Mouse (Mus musculus) limb, embryonic 15.5 days (tissue): ENCODE measurements around the gene Agpat1. TPM values are rescaled to one million over a fixed set of nuclear protein-coding genes. Genes with fewer than 3 reads are reported as not detected.
A peak's percentile ranks its signal among the peaks of the same experiment; 100 is the strongest.

Experiments
- ATAC-seq: fragments of 200-750 bp; cut with Nextera tagmentation; 2 replicates; pipeline ENCODE4 v1.8.0; 2017; ENCODE audit warnings: low read depth, moderate TSS enrichment; ENCODE audit not compliant: insufficient number of reproducible peaks, low FRiP score, low TSS enrichment
- H3K27ac ChIP-seq: fragments of 300-500 bp; sonication (generic); 2 replicates; pipeline ENCODE4 v1.5.1; 2015; ENCODE audit warnings: moderate library complexity, mild to moderate bottlenecking, inconsistent platforms
- H3K27me3 ChIP-seq: fragments of 300-500 bp; sonication (generic); 2 replicates; pipeline ENCODE4 v1.6.1; 2015; ENCODE audit warnings: inconsistent platforms
- H3K36me3 ChIP-seq: fragments of 300-500 bp; sonication (generic); 2 replicates; pipeline ENCODE4 v1.6.1; 2015; ENCODE audit warnings: inconsistent platforms
- H3K4me1 ChIP-seq: fragments of 300-500 bp; sonication (generic); 2 replicates; pipeline ENCODE4 v1.6.1; 2015; ENCODE audit warnings: inconsistent platforms
- H3K4me2 ChIP-seq: fragments of 300-500 bp; sonication (generic); 2 replicates; pipeline ENCODE4 v1.6.1; 2015; ENCODE audit warnings: mild to moderate bottlenecking, inconsistent platforms
- H3K4me3 ChIP-seq: fragments of 300-500 bp; sonication (generic); 2 replicates; pipeline ENCODE4 v1.5.1; 2015; ENCODE audit warnings: mild to moderate bottlenecking, inconsistent platforms
- H3K9ac ChIP-seq: fragments of 300-500 bp; sonication (generic); 2 replicates; pipeline ENCODE4 v1.6.1; 2015; ENCODE audit warnings: inconsistent platforms
- H3K9me3 ChIP-seq: fragments of 300-500 bp; sonication (generic); 2 replicates; pipeline ENCODE4 v1.6.1; 2016; ENCODE audit warnings: inconsistent platforms
- WGBS: fragments of 180-500 bp; shearing (Covaris S2); methylation state at CpG from one replicate; pipeline ENCODE4 v1.1.7; 2015; 5-methylcytosine and 5-hydroxymethylcytosine counted together
- polyA plus RNA-seq: library from polyadenylated mRNA; unstranded; fragments of >200 nt; fragmentation: Nextera tagmentation; extraction: Ambion mirVana; gene quantifications from 2 replicates; pipeline ENCODE4 v1.2.1, GENCODE M21; 2015

Agpat1 gene
- polyA plus RNA-seq, 1 experiment from 2014 or later, result 45.8 TPM

GRCm38 (mm10) chr17:34567311-34567710 is 36.8 kb upstream of the Agpat1 start:
- H3K27me3 ChIP-seq, result 0 out of 2 replicates have a peak, but pooled peaks cover 20% of the 10 kb centered on the region

GRCm38 (mm10) chr17:34568421-34568820 is 35.6 kb upstream of the Agpat1 start:
- H3K4me3 ChIP-seq, result no peak overlapping the region
- H3K36me3 ChIP-seq, result no peaks in the 10 kb centered on the region
- 77% methylated on average over 13 of the region's 13 CpGs for WGBS
- no peak overlapping the region for H3K27ac ChIP-seq
- no peak overlapping the region for H3K9ac ChIP-seq
- 0 out of 2 replicates have a peak, but pooled peaks cover 20% of the 10 kb centered on the region for H3K27me3 ChIP-seq
- H3K4me2 ChIP-seq, result no peak overlapping the region
- no peaks in the 10 kb centered on the region for H3K9me3 ChIP-seq
- ATAC-seq, result no peak
- peaks cover 13% of the 10 kb centered on the region for H3K4me1 ChIP-seq

More at GRCm38 (mm10) chr17:34567311-34567710, 36.8 kb upstream of the Agpat1 start:
- Histone ChIP-seq H3K36me3 (no peaks in the 10 kb centered on the region), H3K9ac (no peak overlapping the region), H3K27ac (no peak overlapping the region), H3K4me3 (no peak overlapping the region), H3K4me2 (no peak overlapping the region), H3K9me3 (no peaks in the 10 kb centered on the region), H3K4me1 (peaks cover 13% of the 10 kb centered on the region)
- no peak for ATAC-seq
- 56% methylated on average over 9 of the region's 9 CpGs for WGBS

- Histone ChIP-seq H3K4me2 (no peak overlapping the region), H3K36me3 (no peaks in the 10 kb centered on the region), H3K4me1 (peaks cover 2% of the 10 kb centered on the region; the same call in 1 of the 2 replicates), H3K9me3 (no peaks in the 10 kb centered on the region), H3K27me3 (0 out of 2 replicates have a peak, but pooled peaks cover 18% of the 10 kb centered on the region), H3K27ac (no peak overlapping the region), H3K4me3 (no peak overlapping the region), H3K9ac (no peak overlapping the region)
- WGBS, result 70% methylated on average over 4 of the region's 4 CpGs
- ATAC-seq, result no peak
Measured at GRCm38 (mm10) chr17:34569919-34570318, 34.1 kb upstream of the Agpat1 start.

GRCm38 (mm10) chr17:34571875-34572274 is 32.2 kb upstream of the Agpat1 start:
- H3K9ac ChIP-seq, result no peak overlapping the region
- ATAC-seq, result no peak
- H3K4me2 ChIP-seq, result no peak overlapping the region
- 18% methylated on average over 5 of the region's 5 CpGs for WGBS
- peaks cover 6% of the 10 kb centered on the region; the same call in 1 of the 2 replicates for H3K4me1 ChIP-seq
- no peak overlapping the region for H3K27ac ChIP-seq
- H3K27me3 ChIP-seq, result 0 out of 2 replicates have a peak, but pooled peaks cover 14% of the 10 kb centered on the region
- H3K4me3 ChIP-seq, result no peak overlapping the region
- H3K9me3 ChIP-seq, result no peaks in the 10 kb centered on the region
- H3K36me3 ChIP-seq, result no peaks in the 10 kb centered on the region

GRCm38 (mm10) chr17:34572361-34572760 is 31.7 kb upstream of the Agpat1 start:
- Histone ChIP-seq H3K36me3 (no peaks in the 10 kb centered on the region), H3K4me3 (no peak overlapping the region), H3K27ac (no peak overlapping the region), H3K27me3 (0 out of 2 replicates have a peak, but pooled peaks cover 9% of the 10 kb centered on the region), H3K9ac (no peak overlapping the region), H3K4me2 (no peak overlapping the region), H3K4me1 (peaks cover 6% of the 10 kb centered on the region; the same call in 1 of the 2 replicates), H3K9me3 (no peaks in the 10 kb centered on the region)
- ATAC-seq, result no peak
- WGBS, result 13% methylated on average over 15 of the region's 15 CpGs

- ATAC-seq, result no peak
- Histone ChIP-seq H3K36me3 (no peaks in the 10 kb centered on the region), H3K4me1 (peaks cover 6% of the 10 kb centered on the region; the same call in 1 of the 2 replicates), H3K4me3 (no peak overlapping the region), H3K4me2 (no peak overlapping the region), H3K9me3 (no peaks in the 10 kb centered on the region), H3K9ac (no peak overlapping the region), H3K27ac (0 out of 2 replicates have a peak overlapping the region, but pooled peaks have one; percentile 0), H3K27me3 (no peaks in the 10 kb centered on the region)
- 46% methylated on average over 5 of the region's 5 CpGs for WGBS
Measured at GRCm38 (mm10) chr17:34576577-34576976, 27.5 kb upstream of the Agpat1 start.

- Histone ChIP-seq H3K27me3 (no peaks in the 10 kb centered on the region), H3K36me3 (no peaks in the 10 kb centered on the region), H3K4me2 (no peak overlapping the region), H3K27ac (no peak overlapping the region), H3K4me1 (peaks cover 6% of the 10 kb centered on the region; the same call in 1 of the 2 replicates), H3K9ac (no peak overlapping the region), H3K9me3 (no peaks in the 10 kb centered on the region), H3K4me3 (no peak overlapping the region)
- no peak for ATAC-seq
- 89% methylated on average over 3 of the region's 3 CpGs for WGBS
Measured at GRCm38 (mm10) chr17:34578070-34578469, 26.0 kb upstream of the Agpat1 start.

- peaks cover 15% of the 10 kb centered on the region for H3K4me1 ChIP-seq
- H3K9me3 ChIP-seq, result no peaks in the 10 kb centered on the region
- no peak for ATAC-seq
- H3K4me2 ChIP-seq, result no peak overlapping the region
- no peak overlapping the region for H3K27ac ChIP-seq
- WGBS, result 80% methylated on average over 12 of the region's 12 CpGs
- no peaks in the 10 kb centered on the region for H3K36me3 ChIP-seq
- H3K27me3 ChIP-seq, result no peaks in the 10 kb centered on the region
- no peak overlapping the region for H3K9ac ChIP-seq
- H3K4me3 ChIP-seq, result no peak overlapping the region
Measured at GRCm38 (mm10) chr17:34582528-34582927, 21.5 kb upstream of the Agpat1 start.

- no peak overlapping the region for H3K4me2 ChIP-seq
- H3K4me1 ChIP-seq, result peaks cover 21% of the 10 kb centered on the region
- H3K36me3 ChIP-seq, result no peaks in the 10 kb centered on the region
- no peaks in the 10 kb centered on the region for H3K27me3 ChIP-seq
- no peaks in the 10 kb centered on the region for H3K9me3 ChIP-seq
- H3K27ac ChIP-seq, result no peak overlapping the region
- no peak for ATAC-seq
- no peak overlapping the region for H3K9ac ChIP-seq
- H3K4me3 ChIP-seq, result no peak overlapping the region
- WGBS, result 59% methylated on average over 7 of the region's 7 CpGs
Measured at GRCm38 (mm10) chr17:34583397-34583796, 20.7 kb upstream of the Agpat1 start.

- Histone ChIP-seq H3K4me2 (no peak overlapping the region), H3K4me1 (peaks cover 25% of the 10 kb centered on the region), H3K36me3 (no peaks in the 10 kb centered on the region), H3K27me3 (no peaks in the 10 kb centered on the region), H3K4me3 (no peak overlapping the region), H3K9ac (no peak overlapping the region), H3K27ac (no peak overlapping the region), H3K9me3 (no peaks in the 10 kb centered on the region)
- 93% methylated on average over 8 of the region's 8 CpGs for WGBS
- no peak for ATAC-seq
Measured at GRCm38 (mm10) chr17:34583819-34584218, 20.2 kb upstream of the Agpat1 start.

GRCm38 (mm10) chr17:34585121-34585520 is 18.9 kb upstream of the Agpat1 start:
- Histone ChIP-seq H3K27me3 (no peaks in the 10 kb centered on the region), H3K9ac (no peak overlapping the region), H3K36me3 (no peaks in the 10 kb centered on the region), H3K4me3 (no peak overlapping the region), H3K4me2 (no peak overlapping the region), H3K4me1 (peaks cover 38% of the 10 kb centered on the region), H3K9me3 (no peaks in the 10 kb centered on the region), H3K27ac (no peak overlapping the region)
- no peak for ATAC-seq
- WGBS, result 87% methylated on average over 8 of the region's 8 CpGs

- WGBS, result 27% methylated on average over 32 of the region's 32 CpGs
- no peaks in the 10 kb centered on the region for H3K36me3 ChIP-seq
- no peaks in the 10 kb centered on the region for H3K27me3 ChIP-seq
- no peaks in the 10 kb centered on the region for H3K9me3 ChIP-seq
- H3K4me3 ChIP-seq, result peak overlapping the region; percentile 86
- peaks cover 47% of the 10 kb centered on the region for H3K4me1 ChIP-seq
- H3K27ac ChIP-seq, result peak overlapping the region; percentile 98
- H3K4me2 ChIP-seq, result peak overlapping the region; percentile 93
- ATAC-seq, result no peak
- peak overlapping the region; percentile 71 for H3K9ac ChIP-seq
Measured at GRCm38 (mm10) chr17:34585877-34586771, 17.9 kb upstream of the Agpat1 start.
